Mouse (Mus musculus) neural tube, embryonic 14.5 days (tissue): Measurements from ENCODE around the gene Amh. TPM values are rescaled to one million over a fixed set of nuclear protein-coding genes. Genes with fewer than 3 reads are reported as not detected.

Source experiments
- ATAC-seq: fragments of 200-750 bp; cut with Nextera tagmentation; 2 replicates; pipeline ENCODE4 v1.8.0; 2017; ENCODE audit warnings: low read depth, mild to moderate bottlenecking, moderate TSS enrichment, moderate library complexity
- H3K27ac ChIP-seq: fragments of 300-500 bp; sonication (generic); 2 replicates; pipeline ENCODE4 v1.5.1; 2014; ENCODE audit warnings: low read depth, mild to moderate bottlenecking, control low read depth, low read length, moderate library complexity, mixed read lengths
- H3K27me3 ChIP-seq: fragments of 300-500 bp; sonication (generic); 2 replicates; pipeline ENCODE4 v1.6.1; 2014; ENCODE audit warnings: low read length; ENCODE audit not compliant: control insufficient read depth, insufficient read depth
- H3K36me3 ChIP-seq: fragments of 300-500 bp; sonication (generic); 2 replicates; pipeline ENCODE4 v1.6.1; 2014; ENCODE audit warnings: low read length, mixed read lengths; ENCODE audit not compliant: control insufficient read depth, insufficient read depth
- H3K4me1 ChIP-seq: fragments of 300-500 bp; sonication (generic); 2 replicates; pipeline ENCODE4 v1.6.1; 2014; ENCODE audit warnings: low read length; ENCODE audit not compliant: control insufficient read depth, insufficient read depth
- H3K4me2 ChIP-seq: fragments of 300-500 bp; sonication (generic); 2 replicates; pipeline ENCODE4 v1.6.1; 2014; ENCODE audit warnings: mild to moderate bottlenecking, low read depth, low read length, control low read depth
- H3K4me3 ChIP-seq: fragments of 300-500 bp; sonication (generic); 2 replicates; pipeline ENCODE4 v1.5.1; 2014; ENCODE audit warnings: low read depth, low read length, control low read depth, mixed read lengths
- H3K9ac ChIP-seq: fragments of 300-500 bp; sonication (generic); replicated peaks from 2 replicates; pipeline ENCODE4 v1.6.1; 2014; ENCODE audit warnings: low read depth, mild to moderate bottlenecking, control low read depth, low read length, mixed read lengths
- H3K9me3 ChIP-seq: fragments of 300-500 bp; sonication (generic); 2 replicates; pipeline ENCODE4 v1.6.1; 2016; ENCODE audit warnings: low read length; ENCODE audit not compliant: control insufficient read depth
- WGBS: fragments of 180-500 bp; shearing (Covaris S2); extraction: QIAGEN DNeasy Blood & Tissue Kit; methylation state at CpG from one replicate; pipeline ENCODE4 v1.1.7; 2014; 5-methylcytosine and 5-hydroxymethylcytosine counted together
- polyA plus RNA-seq: library from polyadenylated mRNA; unstranded; fragments of >200 nt; fragmentation: Nextera tagmentation; extraction: Ambion mirVana; gene quantifications from 2 replicates; pipeline ENCODE4 v1.2.1, GENCODE M21; 2014

Amh gene
- polyA plus RNA-seq, 1 experiment from 2014 or later, result 0.16 TPM

DNA sequence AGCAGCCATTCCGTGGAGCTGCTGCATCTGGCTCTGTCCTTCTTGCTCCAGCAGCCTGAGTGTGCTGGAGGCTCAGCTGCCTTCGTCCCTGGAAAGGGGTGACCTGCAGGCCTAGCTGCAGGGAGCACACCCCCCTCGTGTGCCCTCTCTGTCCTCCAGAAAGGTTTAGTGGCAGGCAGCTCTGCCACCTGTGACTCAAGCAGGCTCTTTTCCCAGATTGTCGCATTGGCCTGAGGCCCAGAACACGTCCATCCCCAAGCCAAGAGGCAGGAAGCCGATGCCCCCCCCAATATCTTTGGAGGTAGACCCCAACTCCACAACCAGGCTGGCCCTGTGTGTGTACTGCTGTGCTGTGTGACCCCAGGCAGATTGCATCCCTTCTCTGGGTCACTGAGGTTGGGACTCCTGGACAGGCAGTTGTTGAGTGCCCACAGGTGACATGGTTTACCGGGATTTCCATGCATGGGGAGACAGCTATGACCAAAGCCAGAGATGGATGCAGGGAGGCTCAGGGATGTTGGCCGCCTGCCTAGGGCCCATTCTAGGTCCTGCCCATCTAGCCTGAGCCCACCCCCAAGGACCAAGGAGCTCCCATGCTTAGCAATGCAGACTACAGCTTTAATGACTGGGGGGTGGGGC, 40.1 kb downstream of the Amh start:
- H3K36me3 ChIP-seq, result 0 out of 2 replicates have a peak, but pooled peaks cover under 1% of the 10 kb centered on the region
- no peak overlapping the region for H3K9ac ChIP-seq
- 78% methylated on average over 8 of the region's 8 CpGs for WGBS
- H3K27me3 ChIP-seq, result peaks cover 28% of the 10 kb centered on the region
- no peak overlapping the region for H3K27ac ChIP-seq
- no peaks in the 10 kb centered on the region for H3K4me1 ChIP-seq
- H3K4me2 ChIP-seq, result no peak overlapping the region
- H3K4me3 ChIP-seq, result no peak overlapping the region
- no peaks in the 10 kb centered on the region for H3K9me3 ChIP-seq
- no peak for ATAC-seq

DNA sequence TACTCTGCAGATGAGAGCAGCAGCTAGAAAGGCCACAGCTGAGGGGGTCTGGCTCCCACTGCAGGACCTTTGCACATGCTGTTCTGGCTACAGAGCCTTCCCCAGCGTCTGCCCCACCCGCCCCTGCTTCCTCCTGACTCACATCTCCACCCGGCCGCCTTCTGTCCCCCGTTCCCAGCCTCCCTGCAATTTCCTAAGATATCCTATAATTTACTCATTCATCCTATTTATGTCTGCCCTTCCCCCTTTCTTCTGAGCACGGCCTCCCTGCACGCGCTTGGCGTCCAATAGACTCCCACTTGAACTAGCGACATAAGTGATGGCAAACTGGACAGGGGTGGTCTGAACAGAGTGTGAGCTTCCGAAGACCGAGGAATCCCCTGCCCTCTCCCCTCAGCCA, 40.7 kb downstream of the Amh start:
- H3K27ac ChIP-seq, result no peak overlapping the region
- no peak overlapping the region for H3K9ac ChIP-seq
- 0 out of 2 replicates have a peak, but pooled peaks cover 4% of the 10 kb centered on the region for H3K36me3 ChIP-seq
- H3K4me1 ChIP-seq, result no peaks in the 10 kb centered on the region
- peaks cover 28% of the 10 kb centered on the region for H3K27me3 ChIP-seq
- no peaks in the 10 kb centered on the region for H3K9me3 ChIP-seq
- H3K4me2 ChIP-seq, result no peak overlapping the region
- no peak for ATAC-seq
- WGBS, result 76% methylated on average over 12 of the region's 12 CpGs
- no peak overlapping the region for H3K4me3 ChIP-seq

DNA sequence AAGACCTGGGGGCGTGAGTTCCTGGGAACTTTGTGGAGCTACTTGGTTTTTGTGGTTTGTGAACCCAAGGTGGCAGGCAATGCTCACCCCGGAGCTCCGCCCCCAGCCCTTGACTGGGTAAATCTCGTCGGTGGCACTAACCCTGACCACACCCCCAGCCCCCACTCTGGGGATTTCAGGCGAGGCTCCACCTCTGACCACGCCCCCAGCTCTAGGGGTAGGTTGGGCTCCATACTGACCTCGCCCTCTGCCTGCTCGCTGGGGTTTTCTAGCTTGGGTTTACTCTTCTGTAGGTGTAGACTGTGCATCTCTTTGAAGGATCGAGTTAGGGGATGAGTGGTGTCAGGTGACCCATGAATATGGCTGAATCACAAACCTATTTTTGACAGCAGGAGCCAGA, 43.5 kb downstream of the Amh start:
- Histone ChIP-seq H3K27ac (no peak overlapping the region), H3K9me3 (no peaks in the 10 kb centered on the region), H3K36me3 (peaks cover 19% of the 10 kb centered on the region), H3K4me3 (no peak overlapping the region), H3K9ac (no peak overlapping the region), H3K27me3 (peaks cover 16% of the 10 kb centered on the region), H3K4me1 (no peaks in the 10 kb centered on the region), H3K4me2 (no peak overlapping the region)
- ATAC-seq, result no peak
- WGBS, result 8% methylated on average over 10 of the region's 10 CpGs

DNA sequence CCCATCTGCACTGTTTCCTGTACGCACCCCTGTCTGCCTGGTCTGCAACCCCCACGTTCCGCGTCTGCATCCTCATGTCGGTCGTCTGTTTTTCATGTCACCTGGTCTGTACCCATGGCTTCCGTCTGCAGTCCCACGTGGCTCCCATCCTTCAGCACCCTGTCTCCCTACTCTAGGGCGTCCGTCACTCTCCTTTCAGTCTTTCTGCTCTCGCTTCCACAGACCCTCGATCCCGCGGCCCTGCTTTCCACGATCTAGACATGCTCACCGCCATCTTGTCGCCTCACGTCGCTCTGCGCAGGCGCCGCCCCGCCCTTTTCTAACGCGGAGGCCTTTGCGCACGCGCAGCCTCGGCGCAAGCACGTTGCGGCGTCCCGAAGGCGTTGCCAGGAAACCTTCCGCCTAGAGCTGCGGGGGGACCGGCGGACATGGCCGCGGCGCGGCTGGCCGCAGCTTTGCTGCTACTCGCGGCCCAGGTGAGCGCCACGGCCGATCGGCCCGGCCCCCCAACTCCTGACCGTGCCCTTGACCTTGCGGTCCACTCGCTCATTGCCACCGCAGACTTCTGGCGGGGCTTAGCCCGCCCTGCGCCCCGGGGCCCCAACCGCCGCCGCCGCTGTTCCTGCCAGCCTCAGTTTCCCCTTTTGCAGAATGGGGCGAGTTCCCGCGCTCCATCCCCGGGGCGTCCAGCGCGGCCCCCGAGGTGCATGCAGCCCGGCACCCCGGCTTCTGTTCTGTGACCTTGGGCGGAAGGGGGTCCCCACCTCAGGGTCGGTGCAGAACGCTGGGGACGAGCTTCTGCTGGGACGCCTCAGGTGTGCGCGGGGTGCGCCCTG, 50.1 kb downstream of the Amh start, which contains the start of the genes Lsm7 and Sppl2b:
Gene Lsm7, minus strand, starts transcription at position 297 of the 836 bp plus-strand sequence.
Gene Sppl2b, plus strand, starts transcription at position 363 of the 836 bp plus-strand sequence.
- H3K4me2 ChIP-seq, result peak within 1 kb of the TSS; percentile 99
- H3K36me3 ChIP-seq, result peaks cover 19% of the 10 kb centered on the region
- no peaks in the 10 kb centered on the region for H3K9me3 ChIP-seq
- H3K9ac ChIP-seq, result peak within 1 kb of the TSS; percentile 82
- peaks cover 22% of the 10 kb centered on the region for H3K4me1 ChIP-seq
- WGBS, result under 1% methylated on average over 80 of the region's 81 CpGs
- peak; percentile 76 for ATAC-seq
- H3K27ac ChIP-seq, result peak within 1 kb of the TSS; percentile 40
- peaks cover 2% of the 10 kb centered on the region; the same call in 1 of the 2 replicates for H3K27me3 ChIP-seq
- H3K4me3 ChIP-seq, result peak within 1 kb of the TSS; percentile 99

DNA sequence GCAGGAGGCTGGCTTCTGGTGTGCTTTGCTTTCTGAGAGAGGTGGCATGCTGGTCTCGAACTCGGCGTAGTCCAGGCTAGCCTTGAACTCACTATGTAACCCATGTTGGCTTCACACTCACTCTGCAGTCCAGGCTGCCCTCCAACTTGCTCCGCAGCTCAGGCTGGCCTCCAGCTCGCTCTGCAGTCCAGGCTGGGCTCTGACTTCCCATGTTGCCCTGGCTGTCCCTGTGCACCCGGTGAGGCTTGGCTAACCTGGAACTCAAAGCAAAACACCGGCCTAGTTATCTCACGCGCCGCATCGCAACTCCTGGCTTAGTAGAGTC, 50.7 kb downstream of the Amh start:
- WGBS, result 29% methylated on average over 11 of the region's 11 CpGs
- H3K9me3 ChIP-seq, result no peaks in the 10 kb centered on the region
- no peak overlapping the region for H3K27ac ChIP-seq
- 0 out of 2 replicates have a peak, but pooled peaks have one; percentile 10 for ATAC-seq
- H3K4me2 ChIP-seq, result peak overlapping the region; percentile 99
- peaks cover 22% of the 10 kb centered on the region for H3K4me1 ChIP-seq
- peak overlapping the region; percentile 82 for H3K9ac ChIP-seq
- peak overlapping the region; percentile 99 for H3K4me3 ChIP-seq
- H3K36me3 ChIP-seq, result peaks cover 15% of the 10 kb centered on the region
- peaks cover 2% of the 10 kb centered on the region; the same call in 1 of the 2 replicates for H3K27me3 ChIP-seq

DNA sequence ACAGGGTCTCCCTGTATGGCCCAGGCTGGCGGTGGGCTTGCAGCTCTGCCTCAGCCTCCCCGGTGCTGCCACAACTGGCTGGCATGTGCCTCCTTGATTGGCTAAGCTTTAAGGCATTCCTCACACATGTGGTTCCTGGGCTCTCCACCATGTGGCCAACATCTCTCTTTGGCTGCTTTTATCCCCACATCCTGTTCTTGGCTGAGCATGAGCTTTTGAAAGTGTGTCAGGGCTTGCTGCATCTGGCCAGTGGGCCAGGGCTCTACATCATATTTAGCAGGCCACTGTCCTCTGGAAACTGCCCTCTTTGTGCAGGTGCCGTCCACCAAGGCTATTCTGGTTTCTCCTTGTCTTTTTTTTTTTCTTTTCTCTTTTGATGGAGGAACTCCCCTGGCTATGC, 51.2 kb downstream of the Amh start:
- Histone ChIP-seq H3K36me3 (peaks cover 14% of the 10 kb centered on the region), H3K9me3 (no peaks in the 10 kb centered on the region), H3K27me3 (peaks cover 2% of the 10 kb centered on the region; the same call in 1 of the 2 replicates), H3K4me2 (peak overlapping the region; percentile 99), H3K9ac (0 out of 2 replicates have a peak overlapping the region, but pooled peaks have one; percentile 82), H3K4me3 (peak overlapping the region; percentile 99), H3K27ac (no peak overlapping the region), H3K4me1 (peaks cover 22% of the 10 kb centered on the region)
- 61% methylated on average over 3 of the region's 3 CpGs for WGBS
- ATAC-seq, result no peak

DNA sequence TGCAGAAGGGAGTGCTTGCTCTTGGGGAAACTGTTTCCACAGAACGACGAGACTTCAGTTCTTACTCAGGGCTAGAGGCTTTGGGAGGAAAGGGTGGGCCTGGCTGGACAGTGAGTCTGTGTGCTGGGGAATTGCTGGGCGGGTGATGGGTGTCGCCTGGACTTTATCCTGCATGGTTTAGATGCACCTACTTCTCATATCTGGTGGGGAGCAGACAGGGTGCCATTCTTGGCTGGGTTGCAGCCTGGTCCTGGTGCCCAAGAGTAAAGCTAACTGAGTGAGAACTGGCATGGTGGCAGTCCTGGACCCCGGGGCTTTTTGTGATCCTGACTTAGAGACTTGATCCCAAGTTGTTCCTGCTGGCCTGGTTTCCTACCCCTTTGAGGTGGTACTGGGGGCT, 51.9 kb downstream of the Amh start:
- H3K4me2 ChIP-seq, result no peak overlapping the region; the same call in 1 of the 2 replicates
- no peak overlapping the region for H3K9ac ChIP-seq
- 79% methylated on average over 5 of the region's 5 CpGs for WGBS
- H3K27ac ChIP-seq, result no peak overlapping the region
- H3K9me3 ChIP-seq, result no peaks in the 10 kb centered on the region
- peaks cover 7% of the 10 kb centered on the region for H3K36me3 ChIP-seq
- ATAC-seq, result no peak
- peaks cover 2% of the 10 kb centered on the region; the same call in 1 of the 2 replicates for H3K27me3 ChIP-seq
- no peak overlapping the region for H3K4me3 ChIP-seq
- H3K4me1 ChIP-seq, result peaks cover 22% of the 10 kb centered on the region
